Mouse (Mus musculus): ENCODE results near the gene Hnrnph2. TPM values are rescaled to one million over a fixed set of nuclear protein-coding genes. Genes with fewer than 3 reads are reported as not detected.

Hnrnph2 gene
- polyA plus RNA-seq (2017; shearing (Covaris generic)): 100 to 1,000 TPM; 104 to 106 TPM

DNA sequence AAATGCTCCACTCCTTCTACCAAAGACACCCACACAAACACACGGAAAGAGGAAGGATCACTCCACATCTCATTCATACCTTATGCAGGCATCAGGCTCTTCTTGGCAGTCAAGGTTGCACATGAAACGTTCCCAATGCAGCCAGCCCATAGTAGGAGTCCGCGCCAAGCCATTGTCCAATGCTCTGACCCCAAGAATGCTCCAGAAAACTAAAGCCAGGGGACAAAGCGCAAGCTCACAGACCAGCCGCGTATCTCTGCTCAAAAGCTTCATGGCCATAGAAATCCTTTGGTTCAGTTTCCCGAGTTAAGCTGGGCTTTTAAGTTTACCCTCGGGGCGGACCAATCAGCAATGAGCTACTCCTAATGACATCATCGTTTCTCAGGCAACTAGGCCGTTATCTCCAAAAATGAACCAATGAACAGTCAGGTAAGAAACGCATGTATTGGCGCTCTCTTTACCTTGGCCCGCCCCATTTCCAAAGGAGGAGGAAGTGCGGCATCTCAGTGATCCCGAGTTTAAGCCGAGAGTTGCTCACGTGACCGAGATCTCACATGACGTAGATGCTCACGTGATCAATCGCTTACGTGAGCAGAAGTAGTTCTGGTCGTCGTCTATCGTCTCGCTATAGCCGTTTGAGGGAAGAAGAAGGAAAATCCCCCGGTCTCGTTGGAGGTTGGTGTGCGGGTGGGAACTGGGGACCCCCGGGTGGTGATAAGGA, at the start of gene Hnrnph2, which contains the start of gene Gla:
Gene Hnrnph2, plus strand, starts transcription at position 521 of the 721 bp plus-strand sequence.
Gene Gla, minus strand, starts transcription at position 467 of the 721 bp plus-strand sequence.

DNA sequence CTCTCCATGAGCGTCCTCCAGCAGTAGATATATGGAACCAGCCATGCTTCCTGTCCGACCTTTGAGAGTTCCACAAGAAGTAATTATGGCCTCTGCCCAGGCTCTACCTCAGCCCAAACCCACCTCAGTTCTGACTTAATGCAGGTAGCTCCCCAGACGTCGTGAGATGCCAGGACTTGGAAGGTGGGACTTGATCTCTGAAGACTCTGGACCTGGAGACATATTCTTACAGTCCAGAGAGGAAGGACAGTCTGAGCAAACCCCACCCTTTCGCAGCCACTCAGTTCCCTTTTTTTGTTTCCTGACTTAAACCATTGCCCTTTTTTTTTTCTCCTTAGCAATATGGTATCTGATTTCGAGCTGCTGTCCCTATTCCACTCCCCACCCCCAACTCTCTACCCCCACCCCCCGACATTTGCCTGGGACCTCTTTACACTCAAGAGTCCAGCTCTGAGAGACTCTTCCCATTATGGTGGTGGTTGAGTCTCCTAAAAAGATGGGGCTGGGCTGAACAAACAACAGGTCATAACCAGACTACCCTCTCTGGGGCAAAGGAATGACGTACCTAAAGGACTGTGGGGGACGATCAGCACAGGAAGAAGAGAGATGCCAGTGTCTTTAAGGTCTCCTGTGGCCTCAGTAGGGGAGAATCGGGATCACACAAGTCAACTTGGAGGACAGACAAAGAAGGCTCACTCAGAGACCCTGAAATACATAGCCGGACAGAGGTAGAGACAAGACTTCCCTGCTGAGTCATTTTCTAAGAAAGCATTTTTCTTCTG, 17.9 kb upstream of the Hnrnph2 start, which contains the start of gene Btk:
Gene Btk, minus strand, starts transcription at position 683 of the 782 bp plus-strand sequence.

DNA sequence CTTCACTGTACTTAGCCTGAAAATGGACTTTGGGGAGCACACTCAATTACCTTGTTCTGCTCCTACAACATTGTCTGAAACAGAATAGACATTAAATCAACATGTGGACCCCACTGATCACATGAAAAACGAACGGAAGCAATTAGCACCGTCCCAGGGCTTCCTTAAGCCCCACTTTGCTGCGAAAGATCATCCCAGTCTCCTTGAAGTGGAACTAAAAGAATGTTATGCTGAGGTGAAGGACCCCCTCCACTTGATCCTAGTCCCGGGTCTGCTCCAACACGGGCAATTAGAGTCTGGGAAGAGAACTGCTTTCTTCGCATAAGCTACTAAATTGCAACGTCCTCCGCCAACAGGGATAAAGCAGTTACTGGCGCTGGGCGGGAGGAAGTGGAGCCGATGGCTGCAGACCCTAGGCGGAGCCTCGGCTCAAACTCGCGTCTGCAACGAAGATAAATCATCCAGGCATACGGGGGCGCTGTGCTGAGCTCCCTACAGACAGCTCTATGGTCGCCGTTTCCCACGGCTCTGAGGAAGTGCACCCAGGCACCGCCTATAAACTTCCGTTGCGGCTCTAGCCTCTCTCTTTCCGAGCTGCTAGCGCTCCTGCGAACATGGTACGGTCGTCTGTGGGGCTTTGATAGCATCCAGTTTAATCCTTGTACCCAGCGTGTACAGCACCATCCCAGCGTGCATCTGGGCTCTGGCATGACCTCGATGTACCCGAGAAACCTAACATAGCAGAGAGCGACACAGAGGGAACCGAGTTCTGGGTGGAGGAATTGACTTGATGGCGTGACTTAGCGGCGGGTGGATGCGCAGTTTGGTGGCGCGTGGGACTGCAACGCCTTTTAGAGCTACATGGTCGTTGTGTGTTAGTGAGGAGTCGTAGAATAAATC, 15.6 kb upstream of the Hnrnph2 start, which contains the start of gene Rpl36a:
Gene Rpl36a, plus strand, starts transcription at position 552 of the 900 bp plus-strand sequence.

Other genes starting within 250 kb of the Hnrnph2 start
- not detected for gene Drp2, start 196.6 kb upstream of the Hnrnph2 start, polyA plus RNA-seq (2017; shearing (Covaris generic))
- under 1 TPM; 0.33 to 0.38 TPM for gene Taf7l, start 124.7 kb upstream of the Hnrnph2 start, polyA plus RNA-seq (2017; shearing (Covaris generic))
- gene Timm8a1, start 59.3 kb upstream of the Hnrnph2 start, polyA plus RNA-seq (2017; shearing (Covaris generic)): 10 to 100 TPM; 29.0 to 54.2 TPM
- gene Btk, start 17.6 kb upstream of the Hnrnph2 start, polyA plus RNA-seq (2017; shearing (Covaris generic)): 1 to 10 TPM in 1 of 2 experiments, under 1 TPM in 1; 0.37 to 1.1 TPM
- 100 to 1,000 TPM; 187 to 344 TPM for gene Rpl36a, start 15.5 kb upstream of the Hnrnph2 start, polyA plus RNA-seq (2017; shearing (Covaris generic))
- gene Gla, start 54 bp upstream of the Hnrnph2 start, polyA plus RNA-seq (2017; shearing (Covaris generic)): 1 to 10 TPM; 4.5 to 5.2 TPM
- gene Armcx4, start 85.3 kb downstream of the Hnrnph2 start, polyA plus RNA-seq (2017; shearing (Covaris generic)): under 1 TPM; 0.45 to 0.64 TPM
- 1 to 10 TPM; 1.3 to 4.4 TPM for gene Armcx1, start 116.8 kb downstream of the Hnrnph2 start, polyA plus RNA-seq (2017; shearing (Covaris generic))
- 1 to 10 TPM; 1.0 to 1.7 TPM for gene Armcx6, start 150.2 kb downstream of the Hnrnph2 start, polyA plus RNA-seq (2017; shearing (Covaris generic))
- 10 to 100 TPM in 1 of 2 experiments, 1 to 10 TPM in 1; 9.1 to 13.0 TPM for gene Armcx3, start 155.4 kb downstream of the Hnrnph2 start, polyA plus RNA-seq (2017; shearing (Covaris generic))
- 1 to 10 TPM; 4.0 to 8.6 TPM for gene Armcx2, start 208.0 kb downstream of the Hnrnph2 start, polyA plus RNA-seq (2017; shearing (Covaris generic))

All from activated CD4-positive, CD25-positive, alpha-beta regulatory T cell (primary cell).